Mouse (Mus musculus) intestine, embryonic 14.5 days (tissue): ENCODE measurements around the gene Tep1. TPM values are rescaled to one million over a fixed set of nuclear protein-coding genes. Genes with fewer than 3 reads are reported as not detected.

ENCODE experiments used
- ATAC-seq: fragments of 200-750 bp; cut with Nextera tagmentation; replicated peaks from 2 replicates; pipeline ENCODE4 v1.8.0; 2017; ENCODE audit warnings: low read depth, moderate number of reproducible peaks, moderate TSS enrichment, moderate library complexity; ENCODE audit not compliant: low FRiP score, low TSS enrichment
- DNase-seq: peaks from one replicate; pipeline ENCODE4 v3.0.0-alpha.2; 2018; ENCODE audit warnings: low spot score
- H3K27ac ChIP-seq: fragments of 300-500 bp; sonication (generic); 2 replicates; pipeline ENCODE4 v1.5.1; 2014; ENCODE audit warnings: low read depth, mild to moderate bottlenecking, control low read depth
- H3K27me3 ChIP-seq: fragments of 300-500 bp; sonication (generic); replicated peaks from 2 replicates; pipeline ENCODE4 v1.6.1; 2014; ENCODE audit warnings: low read length, control low read depth; ENCODE audit not compliant: control insufficient read depth, insufficient read depth
- H3K36me3 ChIP-seq: fragments of 300-500 bp; sonication (generic); 2 replicates; pipeline ENCODE4 v1.6.1; 2014; ENCODE audit warnings: low read length, control low read depth; ENCODE audit not compliant: control insufficient read depth, insufficient read depth
- H3K4me1 ChIP-seq: fragments of 300-500 bp; sonication (generic); replicated peaks from 2 replicates; pipeline ENCODE4 v1.6.1; 2014; ENCODE audit warnings: low read length, control low read depth, mixed read lengths; ENCODE audit not compliant: control insufficient read depth, insufficient read depth
- H3K4me2 ChIP-seq: fragments of 300-500 bp; sonication (generic); 2 replicates; pipeline ENCODE4 v1.6.1; 2014; ENCODE audit warnings: low read length
- H3K4me3 ChIP-seq: fragments of 300-500 bp; sonication (generic); 2 replicates; pipeline ENCODE4 v1.5.1; 2014; ENCODE audit warnings: low read depth, low read length, control low read depth, mixed read lengths
- H3K9ac ChIP-seq: fragments of 300-500 bp; sonication (generic); 2 replicates; pipeline ENCODE4 v1.6.1; 2014; ENCODE audit warnings: mild to moderate bottlenecking, low read length
- H3K9me3 ChIP-seq: fragments of 300-500 bp; sonication (generic); 2 replicates; pipeline ENCODE4 v1.6.1; 2016; ENCODE audit warnings: low read length, control low read depth; ENCODE audit not compliant: control insufficient read depth
- WGBS: fragments of 180-500 bp; shearing (Covaris S2); extraction: QIAGEN DNeasy Blood & Tissue Kit; methylation state at CpG from one replicate; pipeline ENCODE4 v1.1.7; 2014; 5-methylcytosine and 5-hydroxymethylcytosine counted together
- polyA plus RNA-seq: library from polyadenylated mRNA; unstranded; fragments of >200 nt; fragmentation: Nextera tagmentation; extraction: Ambion mirVana; gene quantifications from 2 replicates; pipeline ENCODE4 v1.2.1, GENCODE M21; 2014

Tep1 gene
- polyA plus RNA-seq, 1 experiment from 2014 or later = 10.5 TPM

DNA sequence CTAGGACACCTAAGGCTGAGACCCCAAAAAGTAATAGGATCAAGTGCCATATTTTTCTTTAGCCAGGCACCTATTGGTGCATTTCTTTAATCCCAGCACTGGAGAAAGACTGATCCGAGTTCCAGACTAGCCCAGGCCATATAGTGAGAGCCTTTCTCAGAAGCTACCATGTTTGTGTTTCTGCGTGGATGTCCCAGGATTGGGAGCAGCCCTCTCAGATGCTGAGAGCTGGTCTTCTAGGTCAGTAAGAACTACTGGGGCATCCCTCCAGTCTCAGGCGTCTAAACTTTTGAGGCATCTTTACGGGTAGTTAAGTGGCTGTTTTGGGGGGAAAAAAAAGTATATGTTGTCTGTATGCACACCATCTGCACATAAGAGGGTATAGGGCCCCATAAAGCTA, 74.4 kb downstream of the Tep1 start:
- H3K36me3 ChIP-seq = no peaks in the 10 kb centered on the region
- no peaks in the 10 kb centered on the region for H3K4me1 ChIP-seq
- H3K4me2 ChIP-seq = no peak overlapping the region
- no peak overlapping the region for H3K27ac ChIP-seq
- no peak overlapping the region for H3K4me3 ChIP-seq
- ATAC-seq (no peak), DNase-seq (peak; percentile 24)
- no peaks in the 10 kb centered on the region for H3K27me3 ChIP-seq
- H3K9ac ChIP-seq = no peak overlapping the region
- 88% methylated on average over 4 of the region's 4 CpGs for WGBS
- H3K9me3 ChIP-seq = no peaks in the 10 kb centered on the region

DNA sequence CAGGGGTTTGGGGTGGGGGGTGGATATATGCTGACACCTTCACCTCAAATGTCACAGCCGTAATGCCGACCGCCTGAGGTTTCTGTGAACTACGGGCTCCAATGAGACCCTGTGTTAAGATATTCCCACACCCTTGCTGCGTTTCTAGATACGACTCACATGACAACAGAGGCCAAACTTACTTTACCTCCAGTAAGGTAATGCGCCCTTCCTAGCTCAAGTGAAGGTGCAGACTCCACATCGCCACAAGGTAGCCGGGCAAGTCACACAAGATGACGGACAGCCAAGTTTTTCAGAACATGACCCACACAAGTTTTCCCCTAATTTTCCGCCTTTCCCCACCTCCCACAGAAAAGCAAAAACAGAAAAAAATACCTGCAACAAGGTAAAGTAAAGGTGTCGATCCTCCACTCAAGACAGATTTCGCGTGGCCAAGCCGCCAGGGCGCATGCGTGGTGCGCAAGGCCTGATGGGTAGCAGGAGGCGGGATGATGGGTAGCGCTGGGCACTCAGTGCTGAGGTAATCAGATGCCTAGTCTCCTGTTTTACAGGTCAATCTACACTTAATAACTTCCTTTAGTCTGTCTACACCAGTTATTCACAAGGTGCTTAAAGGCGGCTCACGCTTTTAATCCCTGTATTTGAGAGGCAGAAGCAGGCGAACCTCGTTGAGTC, 75.0 kb downstream of the Tep1 start:
- H3K9ac ChIP-seq = no peak overlapping the region
- DNase-seq = peak; percentile 43
- 93% methylated on average over 24 of the region's 24 CpGs for WGBS
- ATAC-seq = no peak
- no peaks in the 10 kb centered on the region for H3K27me3 ChIP-seq
- H3K27ac ChIP-seq = no peak overlapping the region
- H3K4me1 ChIP-seq = no peaks in the 10 kb centered on the region
- H3K4me2 ChIP-seq = no peak overlapping the region
- no peaks in the 10 kb centered on the region for H3K36me3 ChIP-seq
- no peaks in the 10 kb centered on the region for H3K9me3 ChIP-seq
- H3K4me3 ChIP-seq = no peak overlapping the region

DNA sequence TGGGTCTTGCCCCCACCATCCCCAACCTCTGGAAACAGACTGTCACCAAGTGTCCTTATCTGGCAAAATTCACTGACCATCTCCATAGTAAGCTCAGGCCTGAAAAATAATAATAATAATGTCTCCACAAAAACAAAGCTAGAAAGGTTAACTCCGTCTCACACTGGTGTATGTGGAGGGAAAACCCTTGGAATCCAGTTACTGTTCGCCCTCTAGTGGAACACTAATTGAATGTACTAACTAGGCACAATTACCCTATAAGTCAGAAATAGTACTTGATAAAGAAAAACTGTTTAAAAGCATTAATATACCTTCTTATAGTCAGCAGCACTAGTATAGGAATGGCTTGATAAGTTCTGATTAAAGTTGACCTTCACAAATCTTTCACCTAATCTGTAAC, 82.2 kb downstream of the Tep1 start:
- WGBS = 10% methylated on average over 2 of the region's 2 CpGs
- H3K27ac ChIP-seq = no peak overlapping the region
- no peak overlapping the region for H3K9ac ChIP-seq
- H3K27me3 ChIP-seq = no peaks in the 10 kb centered on the region
- no peaks in the 10 kb centered on the region for H3K36me3 ChIP-seq
- H3K4me2 ChIP-seq = no peak overlapping the region
- ATAC-seq (no peak), DNase-seq (peak; percentile 47)
- H3K4me1 ChIP-seq = no peaks in the 10 kb centered on the region
- no peak overlapping the region for H3K4me3 ChIP-seq
- no peaks in the 10 kb centered on the region for H3K9me3 ChIP-seq

DNA sequence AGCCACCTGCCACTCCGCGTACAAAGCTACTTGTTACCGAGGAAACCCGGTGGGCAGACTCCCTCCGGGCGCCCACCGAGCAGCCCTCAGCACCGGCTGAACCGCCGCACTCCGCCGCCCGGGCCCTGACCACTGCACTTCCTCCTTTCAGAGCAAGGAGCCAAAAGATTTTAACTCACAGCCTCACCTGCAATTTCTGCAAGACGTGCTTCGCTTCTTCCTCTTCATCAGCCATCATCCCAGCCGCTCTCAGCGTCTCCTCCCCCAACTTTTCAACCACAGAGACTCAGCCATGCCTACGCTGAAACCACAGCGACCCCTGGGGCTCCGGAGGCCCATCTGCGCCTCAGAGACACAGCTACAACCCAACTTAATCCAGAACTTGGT, 85.1 kb downstream of the Tep1 start, which contains the start of gene Ttc5:
Gene Ttc5 (minus strand): TSS at position 269 of the 387 bp plus-strand sequence.
- peak; percentile 90 for ATAC-seq
- 0% methylated on average over 21 of the region's 21 CpGs for WGBS
- no peaks in the 10 kb centered on the region for H3K9me3 ChIP-seq

DNA sequence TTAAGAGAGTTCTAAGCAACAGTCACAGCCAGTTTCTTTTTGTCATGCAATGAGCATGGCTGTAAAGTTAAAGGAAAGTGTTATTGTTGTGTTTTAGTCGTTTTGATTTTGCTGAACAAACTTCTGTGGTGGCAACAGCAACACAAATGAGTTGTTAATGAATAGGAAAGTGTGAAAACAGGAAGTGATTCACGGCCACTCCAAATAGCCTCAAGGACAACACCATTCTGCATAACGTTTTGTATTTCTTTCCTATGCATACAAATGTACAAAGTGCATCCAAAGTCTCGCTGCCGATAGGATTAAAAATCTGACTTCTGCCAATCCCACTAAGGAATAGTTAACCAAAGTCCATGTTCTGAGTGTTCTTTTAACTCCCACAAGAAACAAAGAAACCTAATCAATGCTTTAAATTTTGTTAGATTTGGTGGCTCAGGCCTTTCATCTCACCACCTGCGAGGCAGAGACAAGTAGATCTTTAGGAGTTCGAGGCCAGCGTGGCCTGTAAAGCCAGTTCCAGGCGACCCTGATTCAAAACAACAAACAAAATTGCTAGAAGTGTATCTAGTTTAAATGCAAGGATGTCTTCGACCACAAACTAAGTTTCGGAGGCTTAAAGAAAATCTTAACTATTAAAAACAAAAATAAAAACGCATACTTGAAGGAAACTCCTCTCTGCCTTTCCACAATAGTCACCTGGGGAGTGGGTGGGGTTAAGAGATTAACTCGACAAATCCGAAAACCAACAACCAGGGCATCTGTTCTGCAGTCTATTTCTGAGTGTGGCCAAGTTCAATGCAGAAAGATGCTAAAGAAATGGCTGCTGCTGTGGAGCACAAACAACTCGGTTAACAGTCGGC, 85.7 kb downstream of the Tep1 start:
- H3K27me3 ChIP-seq = no peaks in the 10 kb centered on the region
- no peaks in the 10 kb centered on the region for H3K4me1 ChIP-seq
- peak overlapping the region; percentile 59 for H3K4me2 ChIP-seq
- ATAC-seq (no peak; the same call in 1 of the 2 replicates), DNase-seq (no peak)
- 24% methylated on average over 16 of the region's 16 CpGs for WGBS
- peak overlapping the region; percentile 97 for H3K4me3 ChIP-seq
- peaks cover 17% of the 10 kb centered on the region for H3K36me3 ChIP-seq
- peak overlapping the region; percentile 33; the same call in 1 of the 2 replicates for H3K27ac ChIP-seq
- H3K9me3 ChIP-seq = no peaks in the 10 kb centered on the region
- peak overlapping the region; percentile 82 for H3K9ac ChIP-seq

More for the DNA sequence above, 85.1 kb downstream of the Tep1 start, which contains the start of gene Ttc5:
- H3K4me1 ChIP-seq = no peaks in the 10 kb centered on the region
- H3K36me3 ChIP-seq = peaks cover 11% of the 10 kb centered on the region
- H3K27ac ChIP-seq = peak within 1 kb of the TSS; percentile 33; the same call in 1 of the 2 replicates
- peak within 1 kb of the TSS; percentile 82 for H3K9ac ChIP-seq
- peak within 1 kb of the TSS; percentile 59 for H3K4me2 ChIP-seq
- no peaks in the 10 kb centered on the region for H3K27me3 ChIP-seq
- peak; percentile 99 for DNase-seq
- H3K4me3 ChIP-seq = peak within 1 kb of the TSS; percentile 97

GRCm38 (mm10) chr14:50782166-50782565, 88.2 kb downstream of the Tep1 start:
- Histone ChIP-seq H3K4me1 (no peaks in the 10 kb centered on the region), H3K4me3 (no peak overlapping the region), H3K4me2 (no peak overlapping the region), H3K36me3 (peaks cover 32% of the 10 kb centered on the region), H3K9ac (no peak overlapping the region), H3K27ac (no peak overlapping the region), H3K9me3 (no peaks in the 10 kb centered on the region), H3K27me3 (no peaks in the 10 kb centered on the region)
- WGBS = 89% methylated on average over 3 of the region's 3 CpGs
- DNase-seq (no peak), ATAC-seq (no peak)

Other genes with a start within 250 kb of the Tep1 start
- not detected in 2 replicates for gene Olfr745, start 231.2 kb downstream of the Tep1 start, polyA plus RNA-seq
- gene Olfr746, start 223.5 kb downstream of the Tep1 start, polyA plus RNA-seq = not detected in 2 replicates
- not detected in 2 replicates for gene Olfr747, start 177.4 kb downstream of the Tep1 start, polyA plus RNA-seq
- gene Olfr748, start 163.2 kb downstream of the Tep1 start, polyA plus RNA-seq = not detected in 2 replicates
- gene Olfr749, start 125.5 kb downstream of the Tep1 start, polyA plus RNA-seq = not detected in 2 replicates
- gene Ttc5, start 85.0 kb downstream of the Tep1 start, polyA plus RNA-seq = 67.0 and 80.7 TPM in 2 replicates
- gene Ccnb1ip1, start 62.8 kb downstream of the Tep1 start, polyA plus RNA-seq = not detected in 2 replicates
- 69.6 and 70.8 TPM in 2 replicates for gene Parp2, start 62.7 kb downstream of the Tep1 start, polyA plus RNA-seq
- 0.11 and 0.16 TPM in 2 replicates for gene Klhl33, start 26.9 kb upstream of the Tep1 start, polyA plus RNA-seq
- 140 and 169 TPM in 2 replicates for gene Osgep, start 54.3 kb upstream of the Tep1 start, polyA plus RNA-seq
- 291 and 302 TPM in 2 replicates for gene Apex1, start 54.4 kb upstream of the Tep1 start, polyA plus RNA-seq
- 55.8 and 56.9 TPM in 2 replicates for gene Pip4p1, start 60.3 kb upstream of the Tep1 start, polyA plus RNA-seq
- 75.2 TPM in 2 replicates for gene Pnp, start 60.5 kb upstream of the Tep1 start, polyA plus RNA-seq
- gene Gm49342, start 74.0 kb upstream of the Tep1 start, polyA plus RNA-seq = not detected in 2 replicates
- gene Pnp2, start 85.4 kb upstream of the Tep1 start, polyA plus RNA-seq = 0.93 and 1.1 TPM in 2 replicates
- 0.15 and 0.27 TPM in 2 replicates for gene Rnase10, start 137.2 kb upstream of the Tep1 start, polyA plus RNA-seq
- not detected in 2 replicates for gene Rnase9, start 171.3 kb upstream of the Tep1 start, polyA plus RNA-seq
- gene Rnase11, start 179.6 kb upstream of the Tep1 start, polyA plus RNA-seq = not detected in 2 replicates
- 0.47 and 0.97 TPM in 2 replicates for gene Rnase12, start 187.1 kb upstream of the Tep1 start, polyA plus RNA-seq
- not detected in 2 replicates for gene Olfr750, start 203.9 kb upstream of the Tep1 start, polyA plus RNA-seq
- gene Rnase4, start 220.5 kb upstream of the Tep1 start, polyA plus RNA-seq = 142 and 151 TPM in 2 replicates
- gene Ang, start 220.6 kb upstream of the Tep1 start, polyA plus RNA-seq = 34.0 and 38.6 TPM in 2 replicates
- gene Eddm3b, start 243.9 kb upstream of the Tep1 start, polyA plus RNA-seq = 0.12 TPM in 1 of 2 replicates, not detected in the other